Comparison of ENCODE assay signal across 7 mouse cellular contexts in the genomic region with DNA sequence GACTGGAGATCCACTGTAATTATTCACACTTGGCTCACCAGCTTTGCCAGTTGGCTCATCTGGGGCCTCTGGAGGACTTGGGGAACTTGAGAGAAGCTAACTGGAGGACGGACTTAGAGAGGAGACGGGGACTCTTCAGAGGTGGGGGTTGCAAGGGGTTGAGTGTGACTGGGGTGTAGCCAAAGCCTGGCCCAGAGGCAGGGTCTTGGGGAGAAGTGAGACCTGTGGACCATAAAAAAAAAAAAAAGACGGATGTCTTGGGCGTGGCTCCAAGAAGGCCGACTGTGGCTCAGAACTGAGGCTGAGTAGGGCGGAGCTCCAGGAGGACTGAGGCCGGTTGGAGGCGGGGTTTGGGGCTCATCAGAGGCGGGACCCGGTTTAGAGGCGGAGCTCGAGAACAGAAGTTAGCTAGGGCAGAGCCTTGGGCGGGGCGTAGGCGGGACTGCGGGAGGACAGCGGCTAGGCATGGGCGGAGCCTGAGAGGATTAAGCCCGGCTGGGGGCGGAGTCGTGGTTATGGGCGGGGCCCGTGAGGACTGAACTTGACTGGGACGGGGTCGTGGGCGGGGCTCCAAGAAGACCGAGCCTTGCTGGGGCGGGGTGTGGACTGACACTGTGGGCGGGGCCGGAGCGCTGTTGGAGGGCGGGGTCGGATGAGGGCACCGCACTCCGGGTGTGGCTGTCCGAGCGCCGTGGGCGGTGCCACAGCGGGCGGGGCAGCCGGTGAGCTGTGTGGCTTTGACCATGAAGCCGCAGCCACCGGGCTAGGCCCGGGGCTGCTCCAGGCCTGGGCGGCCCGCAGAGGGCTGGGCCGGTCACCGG. TPM values are rescaled to one million over a fixed set of nuclear protein-coding genes. Genes with fewer than 3 reads are reported as not detected.
A peak's percentile ranks its signal among the peaks of the same experiment; 100 is the strongest.
DNase-seq lines count a peak whose midpoint lies in the region; ATAC-seq lines count a peak whose summit lies in the region.

A gene (plus strand): TSS at position 638 of the 821 bp plus-strand sequence.

- peak; percentile 100 for DNase-seq in adrenal gland, postnatal 14 days
- peak; percentile 95 for DNase-seq in embryonic facial prominence, embryonic 11.5 days (ENCODE audit: low spot score)
- peak; percentile 98 for DNase-seq in kidney, adult 11 months
- DNase-seq in limb, embryonic 10.5 days (ENCODE audit: low spot score): peak; percentile 93
- DNase-seq in spleen, adult 12 weeks (ENCODE audit: low spot score): peak; percentile 77

- H3K27ac ChIP-seq in embryonic facial prominence, embryonic 11.5 days (replicated peaks; ENCODE audit: low read depth, low read length): no peak within 1 kb of the TSS; the same call in 1 of the 2 replicates
- H3K27ac ChIP-seq in limb, embryonic 10.5 days: peak within 1 kb of the TSS; percentile 33; the same call in 1 of the 2 replicates
- H3K27ac ChIP-seq in midbrain, embryonic 13.5 days: no peak within 1 kb of the TSS

- H3K27me3 ChIP-seq in embryonic facial prominence, embryonic 11.5 days (ENCODE audit: control insufficient read depth, insufficient read depth, low read length): peaks cover 4% of the 10 kb centered on the region; the same call in 1 of the 2 replicates
- H3K27me3 ChIP-seq in limb, embryonic 10.5 days (ENCODE audit: low read depth, poor library complexity, severe bottlenecking): peaks cover 62% of the 10 kb centered on the region
- peaks cover 32% of the 10 kb centered on the region for H3K27me3 ChIP-seq in midbrain, embryonic 13.5 days

- peak within 1 kb of the TSS; percentile 32 for H3K9ac ChIP-seq in embryonic facial prominence, embryonic 11.5 days (replicated peaks; ENCODE audit: low read length)
- peak within 1 kb of the TSS; percentile 60 for H3K9ac ChIP-seq in midbrain, embryonic 13.5 days (replicated peaks)

- no peaks in the 10 kb centered on the region for H3K9me3 ChIP-seq in embryonic facial prominence, embryonic 11.5 days (replicated peaks; ENCODE audit: control insufficient read depth, low read length)
- no peaks in the 10 kb centered on the region for H3K9me3 ChIP-seq in limb, embryonic 10.5 days (replicated peaks)
- H3K9me3 ChIP-seq in midbrain, embryonic 13.5 days: no peaks in the 10 kb centered on the region

- H3K4me2 ChIP-seq in embryonic facial prominence, embryonic 11.5 days (ENCODE audit: low read depth, low read length): peak within 1 kb of the TSS; percentile 92
- H3K4me2 ChIP-seq in midbrain, embryonic 13.5 days (replicated peaks): peak within 1 kb of the TSS; percentile 86

- peak within 1 kb of the TSS; percentile 46 for H3K4me3 ChIP-seq in embryonic facial prominence, embryonic 11.5 days (ENCODE audit: low read depth, low read length)
- H3K4me3 ChIP-seq in limb, embryonic 10.5 days: peak within 1 kb of the TSS; percentile 61
- H3K4me3 ChIP-seq in midbrain, embryonic 13.5 days (replicated peaks): peak within 1 kb of the TSS; percentile 60

- H3K4me1 ChIP-seq in embryonic facial prominence, embryonic 11.5 days (ENCODE audit: control insufficient read depth, insufficient read depth, low read length): 0 out of 2 replicates have a peak, but pooled peaks cover 2% of the 10 kb centered on the region
- peaks cover 23% of the 10 kb centered on the region for H3K4me1 ChIP-seq in limb, embryonic 10.5 days
- H3K4me1 ChIP-seq in midbrain, embryonic 13.5 days (replicated peaks): peaks cover 20% of the 10 kb centered on the region

- no peaks in the 10 kb centered on the region for H3K36me3 ChIP-seq in embryonic facial prominence, embryonic 11.5 days (replicated peaks; ENCODE audit: control insufficient read depth, insufficient read depth, low read depth, low read length)
- no peaks in the 10 kb centered on the region for H3K36me3 ChIP-seq in limb, embryonic 10.5 days
- H3K36me3 ChIP-seq in midbrain, embryonic 13.5 days: no peaks in the 10 kb centered on the region

- 2% methylated on average over 48 of the region's 49 CpGs for WGBS in embryonic facial prominence, embryonic 11.5 days
- 2% methylated on average over 49 of the region's 49 CpGs for WGBS in limb, embryonic 10.5 days
- WGBS in midbrain, embryonic 13.5 days: 2% methylated on average over 49 of the region's 49 CpGs

- ATAC-seq in embryonic facial prominence, embryonic 11.5 days (replicated peaks; ENCODE audit: insufficient number of reproducible peaks, low FRiP score, low TSS enrichment, low read depth): peak; percentile 71
- ATAC-seq in granulocyte monocyte progenitor cell, adult 5-6 weeks (replicated peaks; ENCODE audit: poor library complexity, severe bottlenecking): peak; percentile 89
- peak; percentile 82 for ATAC-seq in midbrain, embryonic 13.5 days

RNA-seq across cellular contexts. Expression of the gene that starts here (rescaled TPM):
- total RNA-seq in adrenal gland, postnatal 14 days (2021): 24.8 and 29.5 TPM in 2 replicates
- polyA plus RNA-seq in embryonic facial prominence, embryonic 11.5 days (2014; fragmentation: Nextera tagmentation; extraction: Ambion mirVana): 6.7 and 8.5 TPM in 2 replicates
- total RNA-seq in granulocyte monocyte progenitor cell, adult 5-6 weeks (2014; fragmentation: Nextera tagmentation): 1.4 and 5.6 TPM in 2 replicates
- total RNA-seq in granulocyte monocyte progenitor cell, adult 5-6 weeks (2017): 0.31 TPM in 1 of 2 replicates, not detected in the other
- 2.0 and 3.3 TPM in 2 replicates for polyA plus RNA-seq in limb, embryonic 10.5 days (2016; fragmentation: Nextera tagmentation; extraction: Ambion mirVana)
- 28.3 and 30.5 TPM in 2 replicates for polyA plus RNA-seq in midbrain, embryonic 13.5 days (2015; fragmentation: Nextera tagmentation; extraction: Ambion mirVana)
